Mouse (Mus musculus): Measurements from ENCODE around the gene Tbc1d22b. TPM values are rescaled to one million over a fixed set of nuclear protein-coding genes. Genes with fewer than 3 reads are reported as not detected.

Gene Tbc1d22b
- total and polyA plus RNA-seq, 3 experiments: 8.0 to 53.8 (median 30.7) TPM

- Histone ChIP-seq H3K79me2 (ENCODE audit: control insufficient read depth, insufficient read depth, low read length, poor library complexity) (peaks cover 7% of the 10 kb centered on the region), H3K9me3 (replicated peaks; ENCODE audit: insufficient read depth, low read length) (no peaks in the 10 kb centered on the region), H3K4me1 (ENCODE audit: control insufficient read depth in 1 of 2, insufficient read depth in 2 of 2, low read length in 2 of 2) (no peaks in the 10 kb centered on the region), H3K4me3 (ENCODE audit: control insufficient read depth in 1 of 2, insufficient read depth in 1 of 2, low read depth in 2 of 2, low read length in 2 of 2) (no peak overlapping the region), H3K36me3 (ENCODE audit: control insufficient read depth in 1 of 2, insufficient read depth in 2 of 2, low read length in 2 of 2) (peaks cover 0 to 1% of the 10 kb centered on the region in 2 experiments; a peak in 2 of 4 replicates), H3K9ac (ENCODE audit: control insufficient read depth, low read depth, low read length, poor library complexity, severe bottlenecking) (no peak overlapping the region), H3K27ac (ENCODE audit: control insufficient read depth, low read depth, low read length) (no peak overlapping the region), H3K27me3 (ENCODE audit: control insufficient read depth in 1 of 2, insufficient read depth in 2 of 2, low read length in 2 of 2) (no peaks in the 10 kb centered on the region)
- DNase-seq (ENCODE audit: low read depth, low spot score): no peak
- TF ChIP-seq TAL1 (IDR thresholded peaks at IDR 0.05; ENCODE audit: low read length): no peak
- TF ChIP-seq GABPA (IDR thresholded peaks at IDR 0.05; ENCODE audit: low read depth, low read length): no peak
- TF ChIP-seq NELFE (IDR thresholded peaks at IDR 0.05; ENCODE audit: low read depth, low read length): no peak
- no peak for TF ChIP-seq CTCF (IDR thresholded peaks at IDR 0.05 in 2 of 3, conservative IDR thresholded peaks at IDR 0.05 in 1 of 3; ENCODE audit: control insufficient read depth in 1 of 3, insufficient read depth in 1 of 3, low read depth in 2 of 3, low read length in 3 of 3, poor library complexity in 1 of 3, severe bottlenecking in 1 of 3)
- no peak for TF ChIP-seq MAFK (IDR thresholded peaks at IDR 0.05; ENCODE audit: borderline replicate concordance, low read depth, low read length)
- TF ChIP-seq E2F4 (IDR thresholded peaks at IDR 0.05; ENCODE audit: borderline replicate concordance, low read depth, low read length): no peak
- TF ChIP-seq MYC (IDR thresholded peaks at IDR 0.05; ENCODE audit: low read depth, low read length): no peak
Observed at GRCm38 (mm10) chr17:29558476-29558875, 8.9 kb downstream of the Tbc1d22b start.

GRCm38 (mm10) chr17:29565521-29565920 is 15.9 kb downstream of the Tbc1d22b start:
- DNase-seq (ENCODE audit: low read depth, low spot score): no peak
- H3K27ac ChIP-seq (ENCODE audit: control insufficient read depth, low read depth, low read length): no peak overlapping the region
- H3K27me3 ChIP-seq (ENCODE audit: control insufficient read depth in 1 of 2, insufficient read depth in 2 of 2, low read length in 2 of 2): no peaks in the 10 kb centered on the region
- H3K79me2 ChIP-seq (ENCODE audit: control insufficient read depth, insufficient read depth, low read length, poor library complexity): no peaks in the 10 kb centered on the region
- TF ChIP-seq CHD2 (IDR thresholded peaks at IDR 0.05; ENCODE audit: low read length): no peak
- TF ChIP-seq ZNF384 (IDR thresholded peaks at IDR 0.05; ENCODE audit: low read depth, low read length): no peak
- no peak for TF ChIP-seq TAL1 (IDR thresholded peaks at IDR 0.05; ENCODE audit: low read length)
- TF ChIP-seq RAD21 (IDR thresholded peaks at IDR 0.05; ENCODE audit: low read depth, low read length): no peak
- TF ChIP-seq ZKSCAN1 (IDR thresholded peaks at IDR 0.05; ENCODE audit: low read depth, low read length): no peak
- TF ChIP-seq ELF1 (IDR thresholded peaks at IDR 0.05; ENCODE audit: low read depth, low read length): no peak
- TF ChIP-seq EP300 (IDR thresholded peaks at IDR 0.05; ENCODE audit: low read depth in 1 of 2, low read length in 2 of 2): no peak
- TF ChIP-seq NRF1 (IDR thresholded peaks at IDR 0.05; ENCODE audit: insufficient read depth, low read depth, low read length, poor library complexity, severe bottlenecking): no peak
- no peak for TF ChIP-seq RCOR1 (IDR thresholded peaks at IDR 0.05; ENCODE audit: low read depth, low read length)
- TF ChIP-seq USF2 (IDR thresholded peaks at IDR 0.05; ENCODE audit: borderline replicate concordance in 1 of 2, insufficient read depth in 1 of 2, low read depth in 1 of 2, low read length in 2 of 2): no peak
- no peak for TF ChIP-seq MYB (IDR thresholded peaks at IDR 0.05; ENCODE audit: low read depth, low read length)
- no peak for TF ChIP-seq POLR2AphosphoS2 (IDR thresholded peaks at IDR 0.05; ENCODE audit: low read length)
- TF ChIP-seq TBP (IDR thresholded peaks at IDR 0.05; ENCODE audit: low read depth, low read length): no peak
- no peak for TF ChIP-seq MYC (IDR thresholded peaks at IDR 0.05; ENCODE audit: low read depth, low read length)
- TF ChIP-seq ZC3H11A (IDR thresholded peaks at IDR 0.05; ENCODE audit: low read depth, low read length): no peak
- TF ChIP-seq CHD1 (IDR thresholded peaks at IDR 0.05; ENCODE audit: low read depth, low read length): no peak
- TF ChIP-seq MAX (IDR thresholded peaks at IDR 0.05; ENCODE audit: low read length): no peak
- no peak for TF ChIP-seq E2F4 (IDR thresholded peaks at IDR 0.05; ENCODE audit: borderline replicate concordance, low read depth, low read length)
- TF ChIP-seq JUND (IDR thresholded peaks at IDR 0.05; ENCODE audit: low read depth, low read length): no peak
- no peaks in the 10 kb centered on the region for H3K9me3 ChIP-seq (replicated peaks; ENCODE audit: insufficient read depth, low read length)
- no peaks in the 10 kb centered on the region for H3K4me1 ChIP-seq (ENCODE audit: control insufficient read depth in 1 of 2, insufficient read depth in 2 of 2, low read length in 2 of 2)
- peaks cover 0 to 3% of the 10 kb centered on the region in 2 experiments; a peak in 2 of 4 replicates for H3K36me3 ChIP-seq (ENCODE audit: control insufficient read depth in 1 of 2, insufficient read depth in 2 of 2, low read length in 2 of 2)
- H3K9ac ChIP-seq (ENCODE audit: control insufficient read depth, low read depth, low read length, poor library complexity, severe bottlenecking): no peak overlapping the region
- H3K4me3 ChIP-seq (ENCODE audit: control insufficient read depth in 1 of 2, insufficient read depth in 1 of 2, low read depth in 2 of 2, low read length in 2 of 2): no peak overlapping the region

All from MEL (cell line).